In genomic region chr9:43104873-43105663, GRCm38 (mm10) we compare ENCODE assay signal across 8 mouse cellular contexts. TPM values are rescaled to one million over a fixed set of nuclear protein-coding genes. Genes with fewer than 3 reads are reported as not detected.
DNase-seq lines count a peak whose midpoint lies in the region; ATAC-seq and TF ChIP-seq lines count a peak whose summit lies in the region.

No protein-coding gene starts in this region.

- H3K9ac ChIP-seq in midbrain, embryonic 16.5 days (ENCODE audit: low read depth, low read length) = peak overlapping the region; percentile 90

- H3K9me3 ChIP-seq in midbrain, embryonic 16.5 days (replicated peaks; ENCODE audit: control insufficient read depth, low read length, poor library complexity, severe bottlenecking) = no peaks in the 10 kb centered on the region

- intact Hi-C loops in heart, postnatal 36 days (cut with DNase I) = loop anchor here (2.0 kb wide), 1 partner anchor 68 kb away; no protein-coding TSS in a partner anchor
- intact Hi-C loops in left cerebral cortex, postnatal 36 days (cut with DNase I) = loop anchor here (5.0 kb wide), 1 partner anchor 33 kb away; no protein-coding TSS in a partner anchor

- no peak overlapping the region for H3K27ac ChIP-seq in thymus, adult 2 months (ENCODE audit: control insufficient read depth, insufficient read depth, low read length)
- peak overlapping the region; percentile 89 for H3K27ac ChIP-seq in midbrain, embryonic 16.5 days (ENCODE audit: low read length)

- H3K27me3 ChIP-seq in thymus, adult 2 months (ENCODE audit: control insufficient read depth, insufficient read depth, low read length) = peaks cover 15% of the 10 kb centered on the region
- no peaks in the 10 kb centered on the region for H3K27me3 ChIP-seq in midbrain, embryonic 16.5 days (ENCODE audit: control insufficient read depth, insufficient read depth, low read depth, low read length)

- ATAC-seq in erythroblast, adult 5-6 weeks (replicated peaks; ENCODE audit: low FRiP score, poor library complexity, severe bottlenecking) = peak; percentile 19
- no peak for ATAC-seq in midbrain, embryonic 16.5 days
- no peak; the same call in 1 of the 2 replicates for ATAC-seq in megakaryocyte progenitor cell, adult 5-6 weeks (replicated peaks; ENCODE audit: poor library complexity)

- no peak for TF ChIP-seq CTCF in thymus, adult 2 months (IDR thresholded peaks at IDR 0.05; ENCODE audit: borderline replicate concordance, control insufficient read depth, extremely low read depth, insufficient read depth, low read length, poor library complexity)

- H3K4me1 ChIP-seq in thymus, adult 2 months (replicated peaks; ENCODE audit: control insufficient read depth, insufficient read depth, low read length) = peaks cover 7% of the 10 kb centered on the region
- peaks cover 33% of the 10 kb centered on the region for H3K4me1 ChIP-seq in midbrain, embryonic 16.5 days (ENCODE audit: control insufficient read depth, insufficient read depth, low read length)

- WGBS in thymus, adult 2 months = 1% methylated on average over 40 of the region's 40 CpGs
- WGBS in midbrain, embryonic 16.5 days = under 1% methylated on average over 40 of the region's 40 CpGs

- H3K36me3 ChIP-seq in thymus, adult 2 months (ENCODE audit: control insufficient read depth, insufficient read depth, low read length) = no peaks in the 10 kb centered on the region
- H3K36me3 ChIP-seq in midbrain, embryonic 16.5 days (ENCODE audit: control insufficient read depth, insufficient read depth, low read length) = no peaks in the 10 kb centered on the region

- no peak for TF ChIP-seq POLR2A in thymus, adult 2 months (IDR thresholded peaks at IDR 0.05; ENCODE audit: control insufficient read depth, extremely low read depth, insufficient read depth, low read length, poor library complexity)

- DNase-seq in thymus, adult 2 months = no peak
- DNase-seq in thymus, postnatal 14 days = no peak
- DNase-seq in adrenal gland, postnatal 10 days = peak; percentile 60
- peak; percentile 46 to 50 for DNase-seq in heart, postnatal 36 days
- DNase-seq in left cerebral cortex, postnatal 36 days (ENCODE audit: low spot score in 2 of 2) = peak; percentile 39 to 42

- peak overlapping the region; percentile 46 for H3K4me3 ChIP-seq in thymus, adult 2 months (ENCODE audit: control insufficient read depth, insufficient read depth, low read length)
- peak overlapping the region; percentile 94 for H3K4me3 ChIP-seq in midbrain, embryonic 16.5 days (ENCODE audit: low read depth, low read length)

- peak overlapping the region; percentile 87 for H3K4me2 ChIP-seq in midbrain, embryonic 16.5 days (ENCODE audit: low read length)

RNA-seq across cellular contexts. Expression of gene Arhgef12, which starts 2.0 kb away (rescaled TPM):
- 5.7 and 7.1 TPM in 2 replicates for polyA plus RNA-seq in thymus, adult 2 months (2012; rRNA removed)
- total RNA-seq in adrenal gland, postnatal 10 days (2021) = 100 to 1,000 TPM; 104 to 112 TPM
- total RNA-seq in erythroblast, adult 5-6 weeks (2015; ENCODE audit: low replicate concordance) = 165 and 220 TPM in 2 replicates
- total RNA-seq in erythroblast, adult 5-6 weeks (2017; ENCODE audit: low replicate concordance) = 344 and 355 TPM in 2 replicates
- 100 to 1,000 TPM; 154 to 160 TPM for total RNA-seq in heart, postnatal 36 days (2021)
- total RNA-seq in left cerebral cortex, postnatal 36 days (2021) = 100 to 1,000 TPM; 153 to 169 TPM
- 22.1 and 23.6 TPM in 2 replicates for polyA plus RNA-seq in midbrain, embryonic 16.5 days (2015; fragmentation: Nextera tagmentation; extraction: Ambion mirVana)
- total RNA-seq in megakaryocyte progenitor cell, adult 5-6 weeks (2015) = 2.4 and 3.1 TPM in 2 replicates
- total RNA-seq in megakaryocyte progenitor cell, adult 5-6 weeks (2017) = 1.7 and 2.3 TPM in 2 replicates

RNA-seq across cellular contexts. Expression of gene Tmem136, which starts 11.3 kb away (rescaled TPM):
- polyA plus RNA-seq in thymus, adult 2 months (2012; rRNA removed) = 0.19 and 0.59 TPM in 2 replicates
- total RNA-seq in adrenal gland, postnatal 10 days (2021) = 1 to 10 TPM; 3.9 to 4.1 TPM
- total RNA-seq in erythroblast, adult 5-6 weeks (2015; ENCODE audit: low replicate concordance) = 0.38 and 5.6 TPM in 2 replicates
- 1.9 and 3.1 TPM in 2 replicates for total RNA-seq in erythroblast, adult 5-6 weeks (2017; ENCODE audit: low replicate concordance)
- total RNA-seq in heart, postnatal 36 days (2021) = 1 to 10 TPM; 6.1 to 9.1 TPM
- 10 to 100 TPM; 18.1 to 18.6 TPM for total RNA-seq in left cerebral cortex, postnatal 36 days (2021)
- 11.2 TPM in 2 replicates for polyA plus RNA-seq in midbrain, embryonic 16.5 days (2015; fragmentation: Nextera tagmentation; extraction: Ambion mirVana)
- total RNA-seq in megakaryocyte progenitor cell, adult 5-6 weeks (2015) = not detected in 2 replicates
- not detected in 2 replicates for total RNA-seq in megakaryocyte progenitor cell, adult 5-6 weeks (2017)

Comparison
In these comparisons a context has a peak if more than half of its experiments do, and no peak if none do; other contexts are left out.
1. DNase-seq: peak in adrenal gland, postnatal 10 days (single experiment), heart, postnatal 36 days (2 of 2) and left cerebral cortex, postnatal 36 days (2 of 2); none in thymus, adult 2 months (single experiment) and thymus, postnatal 14 days (single experiment).
2. RNA of gene Arhgef12, which starts 2.0 kb away (total RNA-seq): 165 to 355 TPM in erythroblast, adult 5-6 weeks, 153 to 169 TPM in left cerebral cortex, postnatal 36 days, 154 to 160 TPM in heart, postnatal 36 days and 104 to 112 TPM in adrenal gland, postnatal 10 days; 1.7 to 3.1 TPM in megakaryocyte progenitor cell, adult 5-6 weeks; every median in the first group is over 10 times any median in the second.